Mouse (Mus musculus) CH12.LX (cell line): ENCODE measurements around the gene Foxn2.

Experiments used
- CHD1 ChIP-seq: IDR thresholded peaks from 2 replicates; pipeline ENCODE4 v1.6.1; 2012; ENCODE audit warnings: low read depth, low read length, improper control_type of control experiment, inconsistent platforms
- CTCF ChIP-seq, 2 experiments: IDR thresholded peaks in 1 of 2; conservative IDR thresholded peaks in 1 of 2; 2 replicates each; pipeline ENCODE4 v1.5.1; 2011 to 2012; ENCODE audit warnings: low read depth in 2 of 2, low read length in 2 of 2, improper control_type of control experiment in 1 of 2, inconsistent platforms in 1 of 2, mild to moderate bottlenecking in 1 of 2, moderate library complexity in 1 of 2
- GABPA ChIP-seq: IDR thresholded peaks from 2 replicates; pipeline ENCODE4 v1.6.1; 2012; ENCODE audit warnings: low read depth, low read length, improper control_type of control experiment, inconsistent platforms; ENCODE audit not compliant: insufficient replicate concordance
- MAFK ChIP-seq: IDR thresholded peaks from 2 replicates; pipeline ENCODE4 v1.6.1; 2011; ENCODE audit warnings: low read length, improper control_type of control experiment; ENCODE audit not compliant: insufficient replicate concordance
- MAZ ChIP-seq: IDR thresholded peaks from 2 replicates; pipeline ENCODE4 v1.6.1; 2012; ENCODE audit warnings: low read depth, mild to moderate bottlenecking, inconsistent platforms, low read length, improper control_type of control experiment, moderate library complexity
- MYC ChIP-seq: IDR thresholded peaks from 2 replicates; pipeline ENCODE4 v1.6.1; 2011; ENCODE audit warnings: low read depth, mild to moderate bottlenecking, improper control_type of control experiment, low read length
- USF2 ChIP-seq: conservative IDR thresholded peaks from 2 replicates; pipeline ENCODE4 v1.6.1; 2011; ENCODE audit warnings: low read depth, low read length, improper control_type of control experiment
- ZNF384 ChIP-seq: IDR thresholded peaks from 2 replicates; pipeline ENCODE4 v1.6.1; 2012; ENCODE audit warnings: low read depth, low read length, improper control_type of control experiment, inconsistent platforms

DNA sequence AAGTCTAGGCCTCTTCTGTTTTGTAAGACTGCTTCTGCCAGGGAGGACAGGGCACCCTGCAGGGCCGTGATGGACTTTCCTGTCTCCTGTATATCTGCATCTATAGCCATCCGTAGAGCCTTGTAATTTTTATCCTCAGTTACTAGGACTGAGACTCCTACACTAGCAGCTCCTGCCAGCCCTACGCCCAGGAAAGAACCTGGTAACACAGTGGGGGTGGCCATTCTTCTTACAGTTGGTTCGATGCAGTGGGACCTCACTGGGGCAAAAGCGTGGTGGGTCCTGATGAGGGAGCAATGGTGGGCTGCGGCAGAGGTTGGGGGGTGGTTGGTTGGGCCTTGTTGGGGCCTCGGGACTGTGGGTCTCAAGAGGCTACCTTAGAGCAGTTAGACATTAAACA lies 36.7 kb downstream of the Foxn2 start:
- TF ChIP-seq USF2 (no peak), ZNF384 (no peak), CTCF (conservative IDR thresholded peaks at IDR 0.05 in 1 of 2, IDR thresholded peaks at IDR 0.05 in 1 of 2; ENCODE audit: low read depth in 2 of 2, low read length in 2 of 2) (no peak), MYC (no peak), CHD1 (no peak), GABPA (no peak), MAZ (no peak), MAFK (no peak)
